Mouse (Mus musculus) lung, adult 2 months (tissue): ENCODE data around the gene Arl2. TPM values are rescaled to one million over a fixed set of nuclear protein-coding genes. Genes with fewer than 3 reads are reported as not detected.

ENCODE experiments used
- DNase-seq: peaks from one replicate; pipeline ENCODE4 v3.0.0; 2022
- H3K4me1 ChIP-seq: fragments of 200-500 bp; 2 replicates; pipeline ENCODE4 v1.6.1; 2011; ENCODE audit warnings: low read length; ENCODE audit not compliant: control insufficient read depth, insufficient read depth
- H3K4me3 ChIP-seq: fragments of 200-500 bp; replicated peaks from 2 replicates; pipeline ENCODE3; 2011; ENCODE audit warnings: low read depth, mild to moderate bottlenecking, control low read depth, low read length; ENCODE audit errors: extremely low read depth
- CTCF ChIP-seq: fragments of 200-500 bp; IDR thresholded peaks from 2 replicates; pipeline ENCODE4 v1.5.1; 2011; ENCODE audit warnings: mild to moderate bottlenecking, low read length, control low read depth; ENCODE audit not compliant: insufficient read depth
- POLR2A ChIP-seq: fragments of 200-500 bp; IDR thresholded peaks from 2 replicates; pipeline ENCODE4 v1.6.1; 2011; ENCODE audit warnings: low read depth, mild to moderate bottlenecking, control low read depth, low read length, borderline replicate concordance; ENCODE audit errors: extremely low read depth
- WGBS: fragments of 180-500 bp; shearing (Covaris S2); methylation state at CpG from one replicate; pipeline ENCODE4 v1.1.7; 2018; 5-methylcytosine and 5-hydroxymethylcytosine counted together
- polyA plus RNA-seq: library from polyadenylated mRNA; depleted of rRNA; stranded (reverse); fragments of >200 nt; gene quantifications from 2 replicates; pipeline ENCODE4 v1.2.3, GENCODE M21; 2012

Gene Arl2
- polyA plus RNA-seq, 1 experiment, result 128 TPM

- 85% methylated on average over 15 of the region's 15 CpGs for whole genome bisulfite sequencing
- no peak overlapping the region for H3K4me3 ChIP-seq
- no peak for DNase-seq
- TF ChIP-seq CTCF, result no peak
- no peak for TF ChIP-seq POLR2A
- H3K4me1 ChIP-seq, result no peaks in the 10 kb centered on the region
These were observed 25.1 kb downstream of the Arl2 start for GRCm38 (mm10) chr19:6116113-6116850.

GRCm38 (mm10) chr19:6113116-6113515 lies 28.2 kb downstream of the Arl2 start:
- Histone ChIP-seq H3K4me1 (no peaks in the 10 kb centered on the region), H3K4me3 (no peak overlapping the region)
- TF ChIP-seq POLR2A, result no peak
- TF ChIP-seq CTCF, result no peak
- DNase-seq, result no peak
- WGBS, result 45% methylated on average over 6 of the region's 6 CpGs

- WGBS, result 87% methylated on average over 7 of the region's 7 CpGs
- no peaks in the 10 kb centered on the region for H3K4me1 ChIP-seq
- H3K4me3 ChIP-seq, result no peak within 1 kb of the TSS
- TF ChIP-seq CTCF, result no peak
- TF ChIP-seq POLR2A, result no peak
- DNase-seq, result no peak
These were observed 35.8 kb downstream of the Arl2 start, which contains the start of gene Naaladl1 for GRCm38 (mm10) chr19:6105586-6105985. TSS of gene Naaladl1 (plus strand) at chr19:6105782.

GRCm38 (mm10) chr19:6104476-6104875 lies 36.9 kb downstream of the Arl2 start:
- Histone ChIP-seq H3K4me3 (no peak overlapping the region), H3K4me1 (no peaks in the 10 kb centered on the region)
- TF ChIP-seq POLR2A (no peak), CTCF (no peak)
- no peak for DNase-seq
- 75% methylated on average over 4 of the region's 4 CpGs for WGBS

GRCm38 (mm10) chr19:6102169-6102853 lies 39.0 kb downstream of the Arl2 start:
- no peak for TF ChIP-seq CTCF
- TF ChIP-seq POLR2A, result no peak
- DNase-seq, result no peak
- WGBS, result 76% methylated on average over 6 of the region's 6 CpGs
- Histone ChIP-seq H3K4me1 (no peaks in the 10 kb centered on the region), H3K4me3 (no peak overlapping the region)

GRCm38 (mm10) chr19:6101186-6101585 lies 40.2 kb downstream of the Arl2 start:
- Histone ChIP-seq H3K4me1 (no peaks in the 10 kb centered on the region), H3K4me3 (no peak overlapping the region)
- no peak for TF ChIP-seq POLR2A
- no peak for TF ChIP-seq CTCF
- 55% methylated on average over 6 of the region's 6 CpGs for WGBS
- no peak for DNase-seq

GRCm38 (mm10) chr19:6097847-6098246 lies 43.5 kb downstream of the Arl2 start:
- DNase-seq, result no peak
- TF ChIP-seq CTCF (no peak), POLR2A (no peak)
- no peak overlapping the region for H3K4me3 ChIP-seq
- no peaks in the 10 kb centered on the region for H3K4me1 ChIP-seq
- WGBS, result 77% methylated on average over 3 of the region's 3 CpGs

GRCm38 (mm10) chr19:6094119-6094518 lies 47.2 kb downstream of the Arl2 start, which contains the start of gene AC131692.1:
TSS of gene AC131692.1 (plus strand) at chr19:6094419.
- DNase-seq, result no peak
- 81% methylated on average over 7 of the region's 7 CpGs for WGBS
- no peaks in the 10 kb centered on the region for H3K4me1 ChIP-seq
- no peak for TF ChIP-seq POLR2A
- no peak for TF ChIP-seq CTCF
- no peak within 1 kb of the TSS for H3K4me3 ChIP-seq

GRCm38 (mm10) chr19:6088841-6089240 lies 52.5 kb downstream of the Arl2 start:
- no peak overlapping the region for H3K4me3 ChIP-seq
- H3K4me1 ChIP-seq, result peaks cover 4% of the 10 kb centered on the region
- TF ChIP-seq POLR2A, result no peak
- no peak for TF ChIP-seq CTCF
- DNase-seq, result no peak
- 94% methylated on average over 13 of the region's 13 CpGs for WGBS

GRCm38 (mm10) chr19:6085417-6085879 lies 55.9 kb downstream of the Arl2 start:
- peak overlapping the region; percentile 43 for H3K4me3 ChIP-seq
- WGBS, result under 1% methylated on average over 17 of the region's 17 CpGs
- H3K4me1 ChIP-seq, result peaks cover 7% of the 10 kb centered on the region
- TF ChIP-seq CTCF (no peak), POLR2A (no peak)
- DNase-seq, result peak; percentile 23
